Mouse (Mus musculus): ENCODE data around the gene Vmn1r225. TPM values are rescaled to one million over a fixed set of nuclear protein-coding genes. Genes with fewer than 3 reads are reported as not detected.
"Not testable (repeated sequence)": the region's sequence is repeated elsewhere in the genome, so short reads cannot be mapped to it uniquely, and the experiment has no call there.

The Vmn1r225 gene
- polyA plus RNA-seq (2012; rRNA removed) = not detected in 2 replicates

DNA sequence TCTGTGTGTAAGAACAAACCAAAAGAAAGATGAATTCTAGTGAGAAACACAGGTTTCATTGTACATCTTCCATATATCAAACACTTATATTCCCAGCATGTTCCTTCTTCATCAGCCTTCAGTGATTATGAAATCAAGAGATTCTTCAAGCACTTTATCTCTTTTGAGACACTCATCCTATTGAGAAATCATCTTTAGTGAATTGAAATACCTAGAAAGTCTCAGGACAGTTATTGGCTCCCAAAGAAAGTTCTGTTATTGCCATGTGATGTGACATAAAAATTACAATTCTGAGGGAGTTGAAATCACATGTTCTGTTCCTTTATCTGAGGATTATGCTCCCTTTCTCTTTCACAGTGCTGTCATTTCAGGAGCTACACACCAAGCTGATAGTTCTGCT lies at the start of gene Vmn1r225:
Gene Vmn1r225 (plus strand): TSS at position 301 of the 400 bp plus-strand sequence.
- DNase-seq (ENCODE audit: low read depth) = no peak
- TF ChIP-seq POLR2A (IDR thresholded peaks at IDR 0.05; ENCODE audit: borderline replicate concordance, extremely low read depth, insufficient read depth, insufficient read length, poor library complexity, severe bottlenecking) = no peak
- no peak for TF ChIP-seq CTCF (IDR thresholded peaks at IDR 0.05; ENCODE audit: borderline replicate concordance, extremely low read depth, insufficient read depth, insufficient read length)

DNA sequence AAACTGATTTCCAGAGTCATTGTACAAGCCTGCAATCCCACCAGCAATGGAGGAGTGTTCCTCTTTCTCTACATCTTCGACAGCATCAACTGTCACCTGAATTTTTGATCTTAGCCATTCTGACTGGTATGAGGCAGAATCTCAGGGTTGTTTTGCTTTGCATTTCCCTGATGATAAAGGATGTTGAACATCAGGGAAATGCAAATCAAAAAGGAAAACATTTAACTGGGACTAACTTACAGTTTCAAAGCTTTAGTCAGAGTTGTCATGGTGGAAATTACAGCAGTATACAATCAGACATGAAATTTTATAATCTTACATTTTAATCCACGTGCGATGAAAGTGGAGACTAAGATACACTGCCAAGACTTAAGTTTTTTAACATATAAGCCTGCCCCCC lies 24.6 kb upstream of the Vmn1r225 start:
- no peak for DNase-seq (ENCODE audit: low read depth)
- TF ChIP-seq POLR2A (IDR thresholded peaks at IDR 0.05; ENCODE audit: borderline replicate concordance, extremely low read depth, insufficient read depth, insufficient read length, poor library complexity, severe bottlenecking) = no peak
- no peak for TF ChIP-seq CTCF (IDR thresholded peaks at IDR 0.05; ENCODE audit: borderline replicate concordance, extremely low read depth, insufficient read depth, insufficient read length)

DNA sequence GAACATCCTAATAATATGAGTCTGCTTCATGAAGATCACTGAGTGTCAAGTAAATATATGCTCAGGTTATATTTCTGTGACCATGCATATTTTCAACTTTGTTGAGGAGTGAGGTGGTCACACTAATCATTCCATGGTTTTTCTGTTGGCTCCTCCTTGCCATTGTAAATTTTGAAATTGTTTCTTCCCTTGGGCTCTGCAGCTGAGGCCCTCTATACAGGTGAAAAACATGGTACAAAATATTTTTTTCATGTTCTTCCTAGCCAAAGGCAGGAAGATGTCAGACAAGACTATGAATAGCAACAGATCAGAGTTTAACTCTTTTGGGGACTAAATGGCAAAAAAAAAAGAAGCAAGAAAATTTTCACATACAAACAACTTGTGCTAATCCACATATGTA lies 16.7 kb upstream of the Vmn1r225 start, which contains the start of gene Vmn2r108:
Gene Vmn2r108 (minus strand): TSS at position 101 of the 400 bp plus-strand sequence.
- TF ChIP-seq CTCF (IDR thresholded peaks at IDR 0.05; ENCODE audit: borderline replicate concordance, extremely low read depth, insufficient read depth, insufficient read length) = no peak
- TF ChIP-seq POLR2A (IDR thresholded peaks at IDR 0.05; ENCODE audit: borderline replicate concordance, extremely low read depth, insufficient read depth, insufficient read length, poor library complexity, severe bottlenecking) = no peak
- no peak for DNase-seq (ENCODE audit: low read depth)

DNA sequence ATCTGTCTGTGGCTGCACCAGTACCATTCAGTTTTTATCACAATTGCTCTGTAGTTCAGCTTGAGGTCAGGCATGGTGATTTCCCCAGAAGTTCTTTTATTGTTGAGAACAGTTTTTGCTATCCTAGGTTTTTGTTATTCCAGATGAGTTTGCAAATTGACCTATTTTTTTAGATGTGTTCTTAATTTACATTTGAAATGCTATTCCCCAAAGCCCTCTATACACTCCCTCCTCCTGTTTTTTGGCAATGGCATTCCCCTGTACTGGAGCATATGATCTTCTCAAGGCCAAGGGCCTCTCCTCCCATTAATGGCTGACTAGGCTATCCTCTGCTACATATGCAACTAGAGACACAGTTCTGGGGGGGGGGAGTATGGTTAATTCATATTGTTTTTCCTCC lies 10.3 kb downstream of the Vmn1r225 start:
- DNase-seq (ENCODE audit: low read depth) = not testable (repeated sequence)

Other genes starting within 250 kb of the Vmn1r225 start
- not detected in 2 replicates for gene Vmn2r106, start 212.6 kb upstream of the Vmn1r225 start, polyA plus RNA-seq (2012; rRNA removed)
- not detected in 2 replicates for gene Vmn2r107, start 152.9 kb upstream of the Vmn1r225 start, polyA plus RNA-seq (2012; rRNA removed)
- not detected in 2 replicates for gene Vmn1r224, start 84.0 kb upstream of the Vmn1r225 start, polyA plus RNA-seq (2012; rRNA removed)
- gene Vmn2r108, start 16.8 kb upstream of the Vmn1r225 start, polyA plus RNA-seq (2012; rRNA removed) = not detected in 2 replicates
- gene Vmn2r109, start 66.6 kb downstream of the Vmn1r225 start, polyA plus RNA-seq (2012; rRNA removed) = not detected in 2 replicates
- gene Vmn2r110, start 98.3 kb downstream of the Vmn1r225 start, polyA plus RNA-seq (2012; rRNA removed) = not detected in 2 replicates
- not detected in 2 replicates for gene Fpr-rs3, start 126.7 kb downstream of the Vmn1r225 start, polyA plus RNA-seq (2012; rRNA removed)
- not detected in 2 replicates for gene Vmn1r226, start 184.7 kb downstream of the Vmn1r225 start, polyA plus RNA-seq (2012; rRNA removed)
- gene Vmn1r227, start 231.7 kb downstream of the Vmn1r225 start, polyA plus RNA-seq (2012; rRNA removed) = not detected in 2 replicates

Measured in brain, embryonic 14.5 days (tissue).